Mouse (Mus musculus): ENCODE data around the gene Hspa12b. TPM values are rescaled to one million over a fixed set of nuclear protein-coding genes. Genes with fewer than 3 reads are reported as not detected.
"Not testable (repeated sequence)": the region's sequence is repeated elsewhere in the genome, so short reads cannot be mapped to it uniquely, and the experiment has no call there.

Gene Hspa12b
- total RNA-seq (2021): 23.3 and 26.1 TPM in 2 replicates
- long read RNA-seq, experiment 1, partial matches to known transcripts: 2 of 8 reads
- long read RNA-seq, experiment 1, other reads (novel, unspliced or antisense): 3 of 8 reads
- long read RNA-seq, experiment 2, partial matches to known transcripts: 0 of 13 reads
- long read RNA-seq, experiment 2, other reads (novel, unspliced or antisense): 10 of 13 reads

DNA sequence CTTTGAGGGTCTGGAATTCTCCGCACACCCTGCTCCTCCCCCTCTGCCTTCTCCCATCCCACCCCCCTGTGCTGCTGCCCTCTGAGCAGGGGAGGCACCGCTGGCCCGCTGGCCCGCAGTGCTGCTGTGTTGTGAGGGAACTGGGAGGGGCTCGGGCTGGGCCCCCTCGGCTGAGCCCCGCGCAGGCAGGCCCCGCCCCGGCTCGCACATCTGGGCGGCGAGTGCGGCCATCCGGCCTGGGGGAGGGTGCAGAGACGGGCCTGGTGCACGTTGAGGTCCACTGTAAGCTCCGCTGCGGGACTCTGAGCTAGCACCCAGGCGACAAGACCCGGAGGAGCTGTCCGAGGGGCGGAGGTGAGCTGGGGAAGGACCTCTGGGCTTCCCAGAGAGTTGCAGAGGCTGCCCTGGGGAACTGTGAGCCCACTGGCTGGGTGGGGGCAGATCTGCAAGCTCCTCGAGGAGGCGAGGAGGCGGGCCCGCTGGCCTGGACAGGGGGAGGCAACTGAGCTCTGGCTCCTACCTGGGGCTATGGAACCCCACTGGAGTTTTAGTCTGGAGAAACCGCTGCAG lies at the start of gene Hspa12b:
TSS of gene Hspa12b (plus strand) at position 120 of the 570 bp plus-strand sequence.
- peak; percentile 70 for DNase-seq

DNA sequence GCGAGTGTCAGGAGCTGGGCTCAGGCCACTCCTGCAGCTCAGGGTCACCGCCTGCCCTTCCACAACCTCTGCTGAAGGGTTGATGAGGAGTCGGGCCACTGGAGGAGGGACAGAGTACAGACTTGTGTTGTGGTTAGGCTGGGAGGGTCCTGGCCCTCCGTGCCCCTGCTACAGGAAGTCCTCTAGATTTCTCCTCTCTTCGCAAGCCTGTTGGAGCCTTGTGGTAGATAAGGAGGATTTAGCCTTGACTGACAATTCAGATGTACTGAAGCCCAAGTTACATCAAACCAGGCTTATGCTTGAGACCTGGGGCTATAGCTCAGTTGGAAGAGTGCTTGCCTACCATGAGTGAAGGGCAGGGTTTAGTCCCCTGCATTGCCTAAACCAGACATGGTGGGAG lies 46.6 kb upstream of the Hspa12b start:
- no peak for DNase-seq

DNA sequence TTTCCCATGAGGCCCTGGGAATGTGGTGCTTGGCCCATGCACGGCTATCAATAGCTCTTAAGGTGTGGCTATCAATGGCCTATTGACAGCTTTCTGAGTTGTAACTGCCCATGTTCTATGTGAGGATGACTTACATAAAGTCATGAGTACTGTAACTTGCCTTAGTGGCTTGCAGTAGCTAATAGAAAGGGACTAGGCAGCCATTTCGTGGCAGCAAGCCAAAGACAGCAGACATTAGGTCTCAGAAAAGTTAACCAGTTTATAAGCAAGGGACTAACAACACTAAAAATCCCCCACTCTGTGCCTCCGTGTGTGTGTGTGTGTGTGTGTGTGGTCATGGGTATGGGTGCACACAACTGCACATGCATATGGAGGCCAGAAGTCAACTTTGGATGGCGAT lies 42.9 kb upstream of the Hspa12b start:
- DNase-seq: no peak

DNA sequence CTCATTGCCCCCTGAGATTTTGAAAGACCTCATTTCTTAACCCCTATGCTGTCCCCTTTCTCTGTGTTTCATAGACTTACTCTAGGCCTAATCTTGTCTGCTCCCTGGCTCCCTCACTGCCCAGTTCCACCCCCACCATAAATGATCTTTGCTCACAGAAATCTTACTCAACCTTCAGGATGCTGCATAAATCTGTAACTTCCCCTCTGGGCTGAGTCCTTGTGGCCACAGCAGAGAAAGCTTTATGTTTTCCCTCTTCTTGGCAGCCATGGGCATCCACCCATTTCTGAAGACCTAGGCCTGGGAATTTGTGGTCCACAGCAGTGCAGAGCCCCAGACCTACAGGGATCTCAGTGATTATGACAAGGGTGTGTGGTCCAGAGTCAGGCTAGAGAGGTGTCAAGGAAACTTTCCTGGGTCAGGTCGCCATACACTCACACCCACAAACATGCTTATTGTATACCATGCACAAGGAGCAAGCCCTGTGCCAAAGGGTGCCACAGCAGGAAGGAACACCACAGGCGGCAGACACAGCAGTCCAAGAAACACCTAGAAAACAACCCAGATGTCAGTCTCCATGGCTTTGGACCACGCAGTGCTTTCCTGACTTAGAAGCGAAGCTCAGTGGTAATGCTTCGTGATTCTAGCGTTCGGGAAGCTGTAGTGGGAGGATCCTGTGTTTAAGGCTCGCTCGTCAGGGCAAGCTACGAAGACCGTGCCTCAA lies 40.3 kb upstream of the Hspa12b start, which contains the start of gene Siglec1:
TSS of gene Siglec1 (minus strand) at position 99 of the 724 bp plus-strand sequence.
- no peak for DNase-seq

DNA sequence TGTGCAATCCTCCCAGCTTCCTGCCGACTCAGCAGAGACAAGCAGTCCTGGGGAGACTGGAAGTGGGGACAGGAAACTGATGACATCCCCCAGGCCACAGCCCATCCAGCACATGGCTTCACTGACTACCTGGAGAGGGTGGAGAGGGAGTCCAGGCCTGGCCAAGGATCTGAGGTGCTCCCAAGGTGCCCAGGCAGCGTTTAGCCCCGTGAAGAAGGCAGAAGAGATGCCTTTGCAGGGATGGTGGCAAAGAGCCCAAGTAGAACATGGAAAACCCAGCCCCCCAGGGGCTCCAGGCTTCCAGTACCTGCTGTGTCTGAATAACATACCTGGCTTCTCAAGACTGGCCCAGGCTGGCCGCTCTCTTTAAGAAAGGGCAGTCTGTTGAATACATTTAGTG lies 38.5 kb upstream of the Hspa12b start:
- no peak for DNase-seq

DNA sequence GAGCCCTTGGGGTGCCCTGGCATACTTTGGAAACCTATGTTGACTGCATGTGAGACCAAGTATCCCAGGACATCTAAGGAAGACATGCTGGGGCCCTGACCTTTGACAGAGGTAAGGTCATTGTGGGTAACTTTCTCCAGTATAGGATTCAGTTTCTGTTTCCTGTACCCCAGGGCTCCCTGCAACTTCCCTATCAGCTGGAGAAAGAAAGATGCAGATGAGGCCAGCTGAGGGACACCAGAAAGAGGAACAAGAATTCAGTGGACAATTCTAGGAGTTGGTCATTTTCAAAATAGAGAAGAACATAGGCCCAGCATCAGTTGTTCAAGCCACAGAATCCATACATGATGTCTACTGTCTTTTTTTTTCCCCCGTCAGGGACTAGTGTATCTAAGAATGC lies 37.4 kb upstream of the Hspa12b start:
- no peak for DNase-seq

DNA sequence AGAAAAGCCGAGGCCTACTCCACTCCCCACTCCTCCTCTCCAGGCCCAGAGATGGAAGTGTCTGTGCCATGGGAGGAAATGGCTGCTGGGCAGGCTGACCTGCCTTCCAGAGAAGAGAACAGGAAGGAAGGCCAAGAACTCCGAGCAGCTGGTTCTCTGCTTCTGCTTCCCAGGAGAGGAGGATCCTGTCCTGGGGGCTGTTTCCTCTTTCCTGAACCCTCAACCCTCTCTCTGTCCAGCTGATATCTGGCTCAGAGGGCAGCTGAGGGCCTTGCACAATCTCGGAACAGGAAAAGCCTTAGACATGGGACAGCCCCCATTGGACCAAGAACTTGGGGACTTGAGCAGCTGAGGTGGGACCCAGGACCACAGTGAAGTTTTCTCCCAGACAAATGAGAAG lies 36.2 kb upstream of the Hspa12b start:
- DNase-seq: peak; percentile 43

DNA sequence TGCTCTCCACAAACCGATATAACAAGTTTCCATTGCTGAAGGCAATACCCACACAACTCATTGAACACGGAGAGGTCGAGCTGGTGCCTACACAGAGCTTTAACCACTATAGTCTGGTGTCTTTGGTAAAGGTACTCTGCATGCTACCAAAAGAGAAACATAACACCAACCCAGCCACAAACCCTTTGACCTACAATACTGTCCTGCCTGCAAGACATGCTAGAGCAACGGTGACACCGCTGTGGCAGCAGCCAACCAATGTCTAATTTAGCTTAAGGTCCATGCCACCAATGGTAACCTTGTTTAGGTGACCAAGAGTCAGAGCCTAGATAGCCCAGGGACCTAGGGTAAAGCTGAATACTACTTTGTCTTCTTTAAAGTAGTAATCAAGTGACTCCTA lies 33.5 kb upstream of the Hspa12b start:
- no peak for DNase-seq

DNA sequence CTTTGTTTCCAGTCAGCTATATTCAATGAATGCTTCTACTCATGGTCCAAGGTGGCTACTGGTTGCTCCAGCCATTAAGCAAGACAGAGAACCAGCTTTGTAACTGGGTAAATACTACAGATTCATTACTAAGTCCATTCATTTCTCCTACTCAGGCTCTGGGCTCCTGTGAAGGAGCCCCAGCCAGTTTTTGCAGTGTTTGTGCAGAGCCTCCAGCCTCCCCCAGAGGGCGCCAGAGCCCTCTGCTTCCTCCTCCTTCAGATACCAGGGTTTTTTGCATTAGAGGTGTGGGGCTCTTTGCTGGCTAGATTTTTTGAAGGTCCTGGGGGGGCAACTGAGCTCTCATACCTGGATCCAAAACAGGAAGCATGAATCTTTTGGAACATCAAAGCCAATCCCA lies 32.3 kb upstream of the Hspa12b start:
- peak; percentile 84 for DNase-seq

DNA sequence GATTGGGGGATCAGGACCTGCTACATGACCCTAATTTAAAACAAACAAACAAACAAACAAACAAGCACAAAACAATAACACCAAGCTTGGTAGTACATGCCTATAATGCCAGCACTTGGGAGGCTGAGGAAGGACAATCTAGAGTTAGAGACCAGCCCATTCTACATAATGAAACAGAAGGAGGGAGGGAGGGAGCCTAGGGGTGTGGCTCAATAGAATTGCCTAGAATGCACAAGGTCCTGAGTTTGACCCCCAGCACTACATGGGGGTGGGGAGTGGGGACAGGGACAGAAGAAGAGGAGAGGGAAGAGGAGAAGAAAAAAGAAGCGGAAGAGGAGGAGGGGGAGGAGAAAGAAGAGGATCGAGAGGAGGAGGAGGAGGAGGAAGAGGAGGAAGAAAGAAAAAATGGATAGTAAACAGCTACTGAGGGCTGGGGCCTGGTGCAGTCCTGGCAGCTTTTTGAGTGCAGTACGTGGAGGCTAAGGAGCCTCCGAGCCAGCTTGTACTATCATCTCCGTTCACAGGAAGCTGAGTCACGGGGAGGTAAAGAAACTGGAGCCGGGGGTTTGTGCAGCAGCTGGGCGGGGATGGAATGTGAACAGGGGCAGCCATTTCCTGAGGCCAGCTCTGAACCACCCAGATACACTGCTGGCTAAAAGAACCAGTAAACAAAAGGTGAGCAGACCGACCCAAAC lies 30.8 kb upstream of the Hspa12b start:
- DNase-seq: peak; percentile 66

DNA sequence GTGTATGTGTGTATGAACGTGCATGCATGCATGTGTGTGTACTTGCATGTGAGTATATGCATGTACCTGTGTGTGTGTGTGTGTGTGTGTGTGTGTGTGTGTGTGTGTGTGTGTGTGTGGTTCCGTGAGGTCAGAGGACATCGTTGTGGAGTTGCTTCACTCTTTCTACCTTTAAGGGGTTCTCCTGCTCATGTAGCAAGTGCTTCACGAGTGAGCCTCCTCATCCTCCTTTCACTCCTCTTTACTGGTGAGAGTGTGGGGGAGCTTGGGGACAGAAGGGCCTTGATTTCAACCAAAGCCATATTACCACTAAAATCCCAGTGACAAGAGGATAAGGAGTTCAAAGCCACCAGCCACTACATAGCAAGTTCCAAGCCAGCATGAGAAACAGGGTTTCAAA lies 30.0 kb upstream of the Hspa12b start:
- no peak for DNase-seq

DNA sequence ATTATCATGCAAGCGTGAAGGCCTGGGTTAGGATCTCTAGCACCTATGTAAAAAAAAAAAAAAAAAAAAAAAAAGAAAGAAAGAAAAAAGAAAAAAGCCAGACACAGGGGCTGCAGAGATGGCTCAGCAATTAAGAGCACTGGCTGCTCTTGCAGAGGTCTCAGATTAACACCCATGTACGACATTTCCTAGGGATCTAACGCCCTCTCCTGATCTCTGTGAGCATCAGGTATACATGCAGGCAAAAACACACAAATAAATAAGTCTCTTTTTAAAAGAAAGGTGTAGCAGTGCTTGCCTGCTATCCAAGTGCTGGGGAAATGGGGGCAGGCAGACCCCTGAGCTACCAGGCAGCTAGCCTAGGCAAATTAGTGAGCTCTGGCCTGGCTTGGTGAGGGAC lies 25.6 kb upstream of the Hspa12b start:
- DNase-seq: no peak

DNA sequence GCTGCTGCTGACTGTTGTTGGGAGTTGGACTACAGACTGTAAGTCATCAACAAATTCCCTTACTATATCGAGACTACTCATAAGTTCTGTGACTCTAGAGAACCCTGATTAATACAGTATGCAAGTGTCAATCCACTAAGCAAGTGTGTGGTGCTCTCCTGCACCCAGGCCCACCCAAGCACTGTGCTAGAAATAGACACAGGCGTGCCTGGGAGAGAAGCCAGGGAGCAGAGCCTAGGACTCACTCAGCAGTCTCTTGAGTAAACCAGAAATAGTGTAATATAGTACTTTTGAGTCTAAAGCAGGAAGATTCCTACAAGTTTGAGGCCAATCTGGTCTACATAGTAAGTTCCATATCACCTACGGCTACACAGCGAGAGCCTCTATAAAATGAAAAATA lies 23.1 kb upstream of the Hspa12b start:
- DNase-seq: no peak

DNA sequence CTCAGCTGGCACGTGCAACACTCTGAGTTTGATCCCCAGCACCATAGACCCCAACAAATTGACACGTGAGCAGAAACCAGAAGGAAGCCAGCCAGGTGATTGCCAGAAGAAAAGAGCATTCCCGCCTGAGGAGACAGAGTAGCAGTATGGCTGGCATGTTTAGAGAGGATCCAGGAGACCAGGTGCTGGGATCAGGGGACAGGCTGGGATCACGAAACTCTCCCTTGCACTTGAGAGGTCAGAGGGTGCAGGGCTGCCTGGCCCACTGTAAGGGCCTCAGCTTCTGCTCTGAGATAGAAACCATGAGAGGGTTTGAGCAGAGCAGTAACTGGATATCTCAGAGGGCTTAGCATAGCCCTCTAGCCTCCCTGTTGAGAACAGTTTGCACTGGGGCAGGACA lies 22.0 kb upstream of the Hspa12b start:
- not testable (repeated sequence) for DNase-seq

DNA sequence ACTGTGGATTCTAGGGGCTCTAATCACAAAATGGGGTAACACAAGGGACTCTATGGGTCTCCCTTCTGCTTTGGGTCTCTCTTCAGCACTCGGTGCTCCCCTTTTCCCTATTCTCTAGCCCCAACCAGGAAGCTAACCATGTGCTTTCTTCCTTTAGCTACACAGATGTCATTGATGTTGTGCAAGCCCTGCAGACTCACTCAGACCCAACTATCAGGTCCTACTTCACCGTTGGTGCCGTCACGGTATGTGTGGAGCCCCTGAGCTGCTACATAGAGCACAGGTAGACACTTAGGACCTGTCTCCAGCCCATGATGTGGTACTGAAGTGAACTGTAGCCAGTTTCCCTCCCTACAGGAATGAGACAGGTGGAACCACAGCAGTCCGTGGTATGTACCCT lies 21.1 kb upstream of the Hspa12b start:
- no peak for DNase-seq

DNA sequence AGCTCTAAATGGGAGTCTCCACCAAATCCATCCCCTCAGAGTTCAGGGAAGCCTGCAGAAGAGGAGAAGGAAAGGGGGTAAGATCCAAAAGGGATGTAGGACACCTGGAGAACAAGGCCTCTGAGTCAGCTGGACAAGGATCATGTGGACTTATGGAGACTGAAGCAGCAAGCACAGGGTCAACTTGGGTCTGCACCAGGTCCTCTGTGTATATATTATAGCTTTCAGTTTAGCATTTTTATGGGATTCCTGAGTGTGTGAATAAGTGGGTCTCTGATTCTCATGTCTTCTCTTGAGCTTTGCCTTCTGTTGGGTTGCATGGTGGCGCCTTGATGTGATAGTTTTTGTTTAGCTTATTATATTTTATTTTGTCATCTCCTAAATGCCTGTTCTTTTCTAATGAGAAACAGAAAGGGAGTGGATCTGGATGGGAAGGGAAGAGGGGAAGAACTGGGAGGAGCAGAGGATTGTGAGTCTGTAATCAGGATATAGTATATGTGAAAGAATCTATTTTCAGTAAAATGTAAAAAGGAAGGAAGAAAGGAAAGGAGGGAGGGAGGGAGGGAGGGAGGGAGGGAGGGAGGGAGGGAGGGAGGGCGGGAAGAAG lies 8.0 kb upstream of the Hspa12b start:
- no peak for DNase-seq

DNA sequence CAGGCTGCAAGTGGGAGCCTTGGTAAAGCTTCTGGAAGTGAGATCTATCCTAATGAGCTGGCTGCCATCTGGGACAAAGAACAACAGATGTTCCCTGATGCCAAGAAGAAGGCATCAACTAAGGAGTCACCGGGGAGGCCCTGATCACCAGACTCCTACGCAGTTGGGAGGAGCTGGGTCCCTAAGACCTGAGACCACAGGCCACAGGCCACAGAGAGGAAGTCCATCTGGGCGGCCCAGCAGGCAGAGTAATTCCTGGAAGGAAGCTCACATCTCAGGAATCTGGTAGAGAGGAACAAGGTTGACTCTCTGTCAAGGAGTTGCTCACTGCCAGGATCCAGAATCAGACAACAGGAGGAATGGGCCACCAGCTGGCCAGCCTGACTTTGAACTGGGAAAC lies 2.9 kb upstream of the Hspa12b start:
- DNase-seq: no peak

DNA sequence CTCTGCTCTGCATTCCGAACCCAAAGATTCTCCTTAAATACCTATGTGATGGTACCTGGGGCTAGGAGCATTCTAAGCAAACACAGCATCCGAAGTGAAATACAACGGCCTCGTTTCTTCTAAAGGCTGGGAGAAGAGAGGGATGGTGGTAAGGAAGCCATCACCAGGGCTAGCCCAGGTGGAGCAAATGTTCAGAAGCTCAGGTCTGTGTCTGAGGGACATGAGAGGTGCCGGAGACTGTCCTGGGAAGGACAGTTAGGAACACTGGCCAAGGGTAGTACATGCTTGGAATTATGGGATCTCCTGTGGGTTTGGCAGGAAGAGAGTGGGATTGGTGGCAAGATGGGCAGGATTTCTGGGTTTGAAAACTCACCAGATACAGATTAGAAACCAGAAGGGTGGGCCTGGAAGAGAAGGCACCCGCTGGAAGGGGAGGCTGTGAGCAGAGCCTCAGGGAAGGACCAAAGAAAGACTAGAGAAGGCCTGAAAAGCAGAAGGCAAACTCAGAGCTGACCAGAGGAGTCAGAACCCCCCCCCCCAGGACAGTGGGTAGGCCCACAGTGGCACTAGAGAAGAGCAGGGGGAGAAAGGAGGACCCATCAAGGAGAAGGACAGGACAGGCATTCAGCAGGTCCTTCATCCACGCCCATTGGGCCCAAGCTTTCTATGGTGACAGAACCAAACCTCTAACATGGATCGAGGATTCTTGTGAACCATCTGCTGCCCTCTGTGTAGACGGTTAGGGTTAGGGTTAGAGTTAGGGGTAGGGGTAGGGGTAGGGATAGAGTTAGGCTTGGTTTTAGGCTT lies 1.7 kb upstream of the Hspa12b start:
- DNase-seq: no peak

DNA sequence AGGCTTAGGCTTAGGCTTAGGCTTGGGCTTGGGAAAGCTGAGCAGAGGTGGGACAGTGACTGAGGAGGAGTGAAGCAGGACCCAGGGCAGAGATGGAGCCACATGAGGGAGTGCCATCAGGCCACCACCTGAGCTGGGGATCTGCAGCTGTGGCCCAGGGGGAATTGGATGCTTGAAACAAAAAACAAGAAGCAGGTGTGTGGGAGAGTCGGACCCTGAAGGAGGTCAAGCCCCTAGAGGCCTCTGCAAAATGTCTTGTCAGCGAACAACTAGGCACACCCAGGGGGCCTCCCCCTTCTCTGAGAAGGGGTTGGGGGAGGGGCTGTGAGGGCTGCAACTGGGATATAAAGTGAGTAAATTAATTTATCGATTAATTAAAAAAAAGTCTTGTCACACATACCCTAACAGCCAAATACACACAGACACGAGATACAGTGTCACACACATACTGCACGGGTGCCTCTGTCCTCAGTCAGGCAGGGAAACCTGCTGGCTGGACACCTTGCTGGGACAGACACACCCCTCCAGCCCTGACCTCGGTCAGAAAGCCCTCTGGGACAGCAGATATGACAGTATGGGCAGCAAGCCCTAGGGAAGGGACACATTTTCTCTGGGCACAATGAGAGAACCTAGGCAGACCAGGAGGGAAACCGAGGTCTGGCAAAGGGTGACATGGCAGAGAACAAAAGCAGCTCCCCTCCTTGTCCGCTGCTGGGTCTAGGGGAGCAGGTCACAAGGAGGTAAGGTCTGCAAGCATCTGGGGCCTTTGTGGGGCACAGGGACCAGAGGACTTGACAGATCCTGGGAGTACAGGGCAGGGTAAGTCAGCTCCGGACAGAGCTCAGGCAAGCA lies 890 bp upstream of the Hspa12b start:
- DNase-seq: no peak

DNA sequence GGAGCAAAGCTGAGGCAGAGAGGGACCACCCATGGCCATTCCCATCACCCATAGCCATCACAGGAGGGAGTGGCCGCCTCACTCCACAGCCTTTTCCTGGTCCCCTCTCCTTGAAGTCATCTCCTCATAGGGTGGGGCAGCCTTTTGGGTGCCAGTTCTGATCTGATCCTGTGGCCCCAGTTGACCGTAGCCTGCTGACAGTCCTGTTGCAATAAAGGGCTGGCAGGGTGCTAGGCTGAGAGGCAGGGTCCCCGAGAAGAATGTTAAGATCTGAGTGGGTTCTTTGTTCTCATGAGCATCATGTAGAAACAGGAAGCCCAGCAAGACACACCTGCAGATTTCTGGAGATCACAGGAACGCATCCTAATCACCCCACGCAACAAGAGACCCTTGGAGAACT lies 1.1 kb downstream of the Hspa12b start:
- no peak for DNase-seq

DNA sequence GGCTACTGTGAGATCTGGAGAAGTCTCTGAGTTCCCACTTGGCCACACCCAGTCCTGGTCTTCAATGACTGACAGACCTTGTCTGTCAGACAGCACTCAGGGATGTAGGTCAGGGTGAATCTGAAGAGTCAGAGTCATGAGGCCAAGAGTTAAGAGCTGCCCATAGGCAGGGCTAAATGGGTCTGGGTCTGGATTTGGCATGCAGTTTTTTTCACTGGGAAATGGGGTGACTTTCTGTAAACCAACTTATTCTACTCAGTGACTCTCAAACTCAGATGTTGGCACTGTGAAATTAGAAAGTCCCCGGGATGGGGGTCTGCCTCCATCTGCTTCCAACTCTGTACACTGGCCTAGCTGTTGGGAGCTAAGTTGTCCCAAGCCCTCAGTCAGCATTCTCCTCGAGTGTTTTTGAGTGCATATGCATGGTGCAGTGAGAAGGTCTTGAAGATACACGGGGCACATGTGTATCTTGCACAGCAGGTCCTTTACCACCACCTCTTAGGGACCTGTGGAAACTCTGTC lies 1.6 kb downstream of the Hspa12b start:
- no peak for DNase-seq

All from adrenal gland, postnatal 14 days (tissue).